Mouse (Mus musculus) midbrain, embryonic 16.5 days (tissue): ENCODE measurements around the gene Bicdl1. TPM values are rescaled to one million over a fixed set of nuclear protein-coding genes. Genes with fewer than 3 reads are reported as not detected.

Source experiments
- ATAC-seq: fragments of 200-750 bp; cut with Nextera tagmentation; 2 replicates; pipeline ENCODE4 v1.8.0; 2017; ENCODE audit warnings: moderate TSS enrichment
- H3K27ac ChIP-seq: fragments of 300-500 bp; sonication (generic); 2 replicates; pipeline ENCODE4 v1.5.1; 2014; ENCODE audit warnings: mild to moderate bottlenecking, low read length, mixed read lengths
- H3K27me3 ChIP-seq: fragments of 300-500 bp; sonication (generic); 2 replicates; pipeline ENCODE4 v1.6.1; 2014; ENCODE audit warnings: low read depth, low read length, mixed read lengths; ENCODE audit not compliant: control insufficient read depth, insufficient read depth
- H3K36me3 ChIP-seq: fragments of 300-500 bp; sonication (generic); 2 replicates; pipeline ENCODE4 v1.6.1; 2014; ENCODE audit warnings: mild to moderate bottlenecking, low read length, moderate library complexity, mixed read lengths; ENCODE audit not compliant: control insufficient read depth, insufficient read depth
- H3K4me1 ChIP-seq: fragments of 300-500 bp; sonication (generic); 2 replicates; pipeline ENCODE4 v1.6.1; 2014; ENCODE audit warnings: mild to moderate bottlenecking, low read length, mixed read lengths; ENCODE audit not compliant: control insufficient read depth, insufficient read depth
- H3K4me2 ChIP-seq: fragments of 300-500 bp; sonication (generic); 2 replicates; pipeline ENCODE4 v1.6.1; 2014; ENCODE audit warnings: mild to moderate bottlenecking, low read length, mixed read lengths
- H3K4me3 ChIP-seq: fragments of 300-500 bp; sonication (generic); 2 replicates; pipeline ENCODE4 v1.5.1; 2014; ENCODE audit warnings: low read depth, mild to moderate bottlenecking, low read length, moderate library complexity, mixed read lengths
- H3K9ac ChIP-seq: fragments of 300-500 bp; sonication (generic); 2 replicates; pipeline ENCODE4 v1.6.1; 2014; ENCODE audit warnings: low read depth, low read length, mixed read lengths
- H3K9me3 ChIP-seq: fragments of 300-500 bp; sonication (generic); replicated peaks from 2 replicates; pipeline ENCODE4 v1.6.1; 2014; ENCODE audit warnings: mild to moderate bottlenecking, low read length, mixed read lengths; ENCODE audit not compliant: control insufficient read depth, poor library complexity, severe bottlenecking
- WGBS: fragments of 180-500 bp; shearing (Covaris S2); extraction: QIAGEN DNeasy Blood & Tissue Kit; methylation state at CpG from one replicate; pipeline ENCODE4 v1.1.7; 2014; 5-methylcytosine and 5-hydroxymethylcytosine counted together
- microRNA-seq: library from miRNA; unstranded; fragments of <30 nt; microRNA quantifications from one replicate; pipeline ENCODE4, GENCODE M21; 2017
- polyA plus RNA-seq: library from polyadenylated mRNA; unstranded; fragments of >200 nt; fragmentation: Nextera tagmentation; extraction: Ambion mirVana; gene quantifications from 2 replicates; pipeline ENCODE4 v1.2.1, GENCODE M21; 2015

The Bicdl1 gene
- polyA plus RNA-seq, 1 experiment from 2014 or later, result 40.2 TPM

GRCm38 (mm10) chr5:115619690-115620089 is 111.7 kb downstream of the Bicdl1 start:
- no peaks in the 10 kb centered on the region for H3K4me1 ChIP-seq
- peaks cover 46% of the 10 kb centered on the region for H3K36me3 ChIP-seq
- no peaks in the 10 kb centered on the region for H3K27me3 ChIP-seq
- no peak overlapping the region for H3K27ac ChIP-seq
- no peak overlapping the region for H3K4me2 ChIP-seq
- no peak overlapping the region for H3K9ac ChIP-seq
- H3K9me3 ChIP-seq, result no peaks in the 10 kb centered on the region
- H3K4me3 ChIP-seq, result no peak overlapping the region
- no peak for ATAC-seq
- 94% methylated on average over 14 of the region's 15 CpGs for WGBS

- Histone ChIP-seq H3K4me3 (no peak overlapping the region), H3K27ac (no peak overlapping the region), H3K4me2 (no peak overlapping the region), H3K9me3 (no peaks in the 10 kb centered on the region), H3K36me3 (peaks cover 81% of the 10 kb centered on the region), H3K27me3 (no peaks in the 10 kb centered on the region), H3K4me1 (no peaks in the 10 kb centered on the region), H3K9ac (no peak overlapping the region)
- 88% methylated on average over 7 of the region's 7 CpGs for WGBS
- no peak for ATAC-seq
Measured at GRCm38 (mm10) chr5:115614948-115615347, 116.5 kb downstream of the Bicdl1 start.

- Histone ChIP-seq H3K36me3 (peaks cover 84% of the 10 kb centered on the region), H3K27me3 (no peaks in the 10 kb centered on the region), H3K9me3 (no peaks in the 10 kb centered on the region), H3K27ac (no peak overlapping the region), H3K4me1 (no peaks in the 10 kb centered on the region), H3K9ac (no peak overlapping the region), H3K4me3 (no peak overlapping the region), H3K4me2 (no peak overlapping the region)
- 96% methylated on average over 9 of the region's 9 CpGs for WGBS
- ATAC-seq, result no peak
Measured at GRCm38 (mm10) chr5:115613332-115613731, 118.1 kb downstream of the Bicdl1 start.

- no peak overlapping the region for H3K4me3 ChIP-seq
- no peak overlapping the region for H3K27ac ChIP-seq
- peaks cover 82% of the 10 kb centered on the region for H3K36me3 ChIP-seq
- no peak for ATAC-seq
- H3K4me1 ChIP-seq, result no peaks in the 10 kb centered on the region
- H3K4me2 ChIP-seq, result no peak overlapping the region
- H3K9me3 ChIP-seq, result no peaks in the 10 kb centered on the region
- WGBS, result 95% methylated on average over 11 of the region's 11 CpGs
- no peak overlapping the region for H3K9ac ChIP-seq
- H3K27me3 ChIP-seq, result no peaks in the 10 kb centered on the region
Measured at GRCm38 (mm10) chr5:115611566-115611965, 119.9 kb downstream of the Bicdl1 start.

GRCm38 (mm10) chr5:115603561-115603960 is 127.9 kb downstream of the Bicdl1 start:
- no peak overlapping the region for H3K4me2 ChIP-seq
- whole genome bisulfite sequencing, result 95% methylated on average over 6 of the region's 6 CpGs
- H3K27me3 ChIP-seq, result no peaks in the 10 kb centered on the region
- ATAC-seq, result no peak
- H3K9me3 ChIP-seq, result no peaks in the 10 kb centered on the region
- H3K36me3 ChIP-seq, result peaks cover 55% of the 10 kb centered on the region
- no peak overlapping the region for H3K9ac ChIP-seq
- H3K4me1 ChIP-seq, result no peaks in the 10 kb centered on the region
- H3K27ac ChIP-seq, result no peak overlapping the region
- no peak overlapping the region for H3K4me3 ChIP-seq

Small RNA genes lying within 50 kb of the gene (microRNA-seq; reads per million reads assigned to microRNA genes)
- gene Mir7030, result not detected

Other genes starting within 250 kb of the Bicdl1 start
- 32.3 and 32.7 TPM in 2 replicates for gene Sirt4, start 246.9 kb downstream of the Bicdl1 start, polyA plus RNA-seq
- 18.3 and 18.5 TPM in 2 replicates for gene Pxn, start 224.9 kb downstream of the Bicdl1 start, polyA plus RNA-seq
- 794 and 826 TPM in 2 replicates for gene Rplp0, start 172.2 kb downstream of the Bicdl1 start, polyA plus RNA-seq
- 45.1 and 46.7 TPM in 2 replicates for gene Gcn1l1, start 166.4 kb downstream of the Bicdl1 start, polyA plus RNA-seq
- gene Rab35, start 99.7 kb downstream of the Bicdl1 start, polyA plus RNA-seq, result 16.5 and 18.5 TPM in 2 replicates
- 28.3 and 30.7 TPM in 2 replicates for gene Cit, start 113.7 kb upstream of the Bicdl1 start, polyA plus RNA-seq